Mouse (Mus musculus) intestine, embryonic 16.5 days (tissue): ENCODE measurements around the gene Tm6sf1. TPM values are rescaled to one million over a fixed set of nuclear protein-coding genes. Genes with fewer than 3 reads are reported as not detected.
A peak's percentile ranks its signal among the peaks of the same experiment; 100 is the strongest.

Experiments
- ATAC-seq: fragments of 200-750 bp; cut with Nextera tagmentation; 2 replicates; pipeline ENCODE4 v1.8.0; 2017; ENCODE audit warnings: moderate TSS enrichment, moderate library complexity
- H3K27ac ChIP-seq: fragments of 300-500 bp; sonication (generic); 2 replicates; pipeline ENCODE4 v1.5.1; 2014; ENCODE audit warnings: mild to moderate bottlenecking, low read length
- H3K27me3 ChIP-seq: fragments of 300-500 bp; sonication (generic); replicated peaks from 2 replicates; pipeline ENCODE4 v1.6.1; 2014; ENCODE audit warnings: low read length, control low read depth, mixed read lengths; ENCODE audit not compliant: control insufficient read depth, insufficient read depth
- H3K36me3 ChIP-seq: fragments of 300-500 bp; sonication (generic); 2 replicates; pipeline ENCODE4 v1.6.1; 2014; ENCODE audit warnings: low read length, control low read depth; ENCODE audit not compliant: control insufficient read depth, insufficient read depth
- H3K4me1 ChIP-seq: fragments of 300-500 bp; sonication (generic); 2 replicates; pipeline ENCODE4 v1.6.1; 2014; ENCODE audit warnings: low read length, control low read depth, mixed read lengths; ENCODE audit not compliant: control insufficient read depth, insufficient read depth
- H3K4me2 ChIP-seq: fragments of 300-500 bp; sonication (generic); 2 replicates; pipeline ENCODE4 v1.6.1; 2014; ENCODE audit warnings: low read depth, low read length, control low read depth
- H3K4me3 ChIP-seq: fragments of 300-500 bp; sonication (generic); 2 replicates; pipeline ENCODE4 v1.5.1; 2014; ENCODE audit warnings: mild to moderate bottlenecking, low read length
- H3K9ac ChIP-seq: fragments of 300-500 bp; sonication (generic); 2 replicates; pipeline ENCODE4 v1.6.1; 2014; ENCODE audit warnings: low read depth, low read length
- H3K9me3 ChIP-seq: fragments of 300-500 bp; sonication (generic); 2 replicates; pipeline ENCODE4 v1.6.1; 2016; ENCODE audit warnings: low read length, control low read depth; ENCODE audit not compliant: control insufficient read depth
- WGBS: fragments of 180-500 bp; shearing (Covaris S2); extraction: QIAGEN DNeasy Blood & Tissue Kit; methylation state at CpG from one replicate; pipeline ENCODE4 v1.1.7; 2014; 5-methylcytosine and 5-hydroxymethylcytosine counted together
- polyA plus RNA-seq: library from polyadenylated mRNA; unstranded; fragments of >200 nt; fragmentation: Nextera tagmentation; extraction: Ambion mirVana; gene quantifications from 2 replicates; pipeline ENCODE4 v1.2.1, GENCODE M21; 2015

Gene Tm6sf1
- polyA plus RNA-seq, 1 experiment from 2014 or later: 18.0 TPM

DNA sequence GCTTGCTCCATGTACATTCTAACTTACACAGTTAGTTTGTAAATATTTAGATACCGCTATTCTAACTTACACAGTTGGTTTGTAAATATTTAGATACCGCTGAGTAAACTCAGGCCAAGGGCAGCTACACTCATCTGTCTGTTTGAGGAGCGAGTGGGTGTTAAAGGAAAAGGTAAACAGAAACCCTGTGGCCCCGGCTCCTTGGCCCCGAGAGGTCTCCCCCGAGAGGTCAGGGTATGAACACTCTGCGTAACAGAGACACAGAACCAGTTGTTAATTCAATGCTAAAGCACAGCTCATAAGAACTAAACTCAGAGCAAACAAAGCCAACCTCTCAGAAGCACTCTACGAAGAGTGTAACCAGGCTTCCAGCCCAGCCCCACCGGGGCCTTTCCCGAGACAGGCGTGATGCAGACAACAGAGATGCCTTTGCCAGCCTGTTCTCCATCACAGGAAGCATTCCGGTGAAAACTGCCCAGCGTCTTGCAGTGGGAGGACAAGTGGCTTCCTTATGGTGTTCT, 13.8 kb downstream of the Tm6sf1 start:
- Histone ChIP-seq H3K4me1 (no peaks in the 10 kb centered on the region), H3K4me3 (no peak overlapping the region), H3K27me3 (no peaks in the 10 kb centered on the region), H3K9me3 (no peaks in the 10 kb centered on the region), H3K36me3 (no peaks in the 10 kb centered on the region), H3K4me2 (no peak overlapping the region), H3K9ac (no peak overlapping the region), H3K27ac (no peak overlapping the region)
- WGBS: 38% methylated on average over 13 of the region's 13 CpGs
- peak; percentile 75 for ATAC-seq

DNA sequence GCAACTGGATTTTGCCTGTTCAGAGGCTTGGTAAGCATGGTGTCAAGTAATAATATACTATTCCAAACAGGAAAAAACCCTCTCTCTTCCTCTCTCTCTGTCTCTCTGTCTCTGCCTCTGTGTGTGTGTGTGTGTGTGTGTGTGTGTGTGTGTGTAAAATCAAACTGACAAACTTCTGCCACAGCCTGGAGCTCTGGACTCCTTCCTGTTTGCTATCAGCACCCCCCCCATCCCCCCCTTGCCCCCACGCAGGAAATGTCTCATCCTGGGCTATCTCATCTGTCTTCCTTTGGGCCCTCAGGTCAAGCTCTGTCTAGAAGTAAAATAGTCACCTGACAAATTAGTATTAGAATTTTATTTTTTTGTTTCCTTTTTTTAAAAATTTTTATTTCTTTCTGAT, 15.0 kb downstream of the Tm6sf1 start:
- Histone ChIP-seq H3K4me2 (no peak overlapping the region), H3K4me1 (no peaks in the 10 kb centered on the region), H3K4me3 (no peak overlapping the region), H3K9me3 (no peaks in the 10 kb centered on the region), H3K27ac (no peak overlapping the region), H3K9ac (no peak overlapping the region), H3K36me3 (no peaks in the 10 kb centered on the region), H3K27me3 (no peaks in the 10 kb centered on the region)
- ATAC-seq: no peak
- WGBS: 36% methylated on average over 1 of the region's 1 CpGs

DNA sequence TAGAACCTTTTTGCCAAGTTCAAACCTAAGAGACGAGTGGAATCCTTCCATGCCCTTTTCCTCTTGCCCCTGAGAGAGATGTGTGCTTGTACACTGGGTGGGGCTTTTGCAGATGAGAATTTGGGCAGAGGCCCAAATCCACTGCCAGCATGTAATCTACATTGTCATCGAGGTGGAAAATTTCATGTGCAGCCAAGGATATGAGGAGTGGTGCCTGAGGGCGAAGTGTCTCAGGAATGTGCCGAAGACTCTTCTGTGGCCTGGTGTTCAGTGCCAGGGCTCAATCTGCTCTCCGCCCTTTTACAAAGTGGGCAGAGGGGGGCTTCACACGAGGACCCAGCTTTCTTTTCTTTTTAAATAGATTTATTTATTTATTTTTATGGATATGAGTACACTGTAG, 15.8 kb downstream of the Tm6sf1 start:
- no peak overlapping the region for H3K4me3 ChIP-seq
- H3K27ac ChIP-seq: no peak overlapping the region
- WGBS: 70% methylated on average over 6 of the region's 6 CpGs
- no peaks in the 10 kb centered on the region for H3K9me3 ChIP-seq
- no peaks in the 10 kb centered on the region for H3K27me3 ChIP-seq
- no peak for ATAC-seq
- no peaks in the 10 kb centered on the region for H3K36me3 ChIP-seq
- H3K9ac ChIP-seq: no peak overlapping the region
- no peak overlapping the region for H3K4me2 ChIP-seq
- no peaks in the 10 kb centered on the region for H3K4me1 ChIP-seq

DNA sequence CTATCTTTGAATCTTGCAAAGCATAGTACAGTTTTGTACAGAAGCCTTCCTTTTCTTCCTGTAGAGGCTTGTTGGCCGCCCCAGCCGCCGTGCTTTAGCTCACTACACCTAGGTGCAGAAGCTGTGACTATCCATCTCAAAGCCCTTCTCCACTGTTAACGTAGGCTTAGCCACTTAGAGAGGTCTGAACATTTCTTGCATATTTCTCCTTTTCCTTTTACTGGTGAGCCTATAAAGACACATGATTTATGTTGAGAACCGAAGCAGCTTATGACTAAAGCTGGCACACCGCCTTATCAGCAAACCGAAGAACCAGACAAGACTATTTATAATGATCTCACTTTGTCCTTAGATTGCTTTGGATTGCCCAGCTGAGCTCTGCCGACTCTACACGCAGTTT, 16.6 kb downstream of the Tm6sf1 start:
- Histone ChIP-seq H3K36me3 (no peaks in the 10 kb centered on the region), H3K9ac (no peak overlapping the region), H3K9me3 (no peaks in the 10 kb centered on the region), H3K27ac (no peak overlapping the region), H3K4me1 (no peaks in the 10 kb centered on the region), H3K4me3 (no peak overlapping the region), H3K27me3 (no peaks in the 10 kb centered on the region), H3K4me2 (no peak overlapping the region)
- 60% methylated on average over 9 of the region's 9 CpGs for WGBS
- no peak for ATAC-seq

DNA sequence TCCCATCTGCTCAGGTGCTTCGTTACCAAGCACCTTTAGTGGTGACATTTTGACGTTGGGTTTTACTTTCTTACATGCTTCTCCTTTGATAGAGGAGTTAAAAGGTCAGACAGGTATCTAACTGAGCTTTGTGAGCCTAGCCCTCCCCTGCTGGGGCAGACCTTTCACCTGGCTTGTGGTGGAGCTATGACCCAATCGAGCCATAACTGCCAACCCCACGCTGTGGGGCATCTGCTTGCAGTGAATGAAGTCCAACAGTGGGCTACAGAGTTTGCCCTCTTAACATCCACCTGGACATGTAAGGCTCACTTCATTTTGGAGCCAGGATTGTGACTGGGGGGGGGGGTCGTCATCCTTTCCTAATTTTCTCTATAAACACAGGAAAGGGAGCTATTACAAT, 21.5 kb downstream of the Tm6sf1 start:
- no peak overlapping the region for H3K9ac ChIP-seq
- H3K9me3 ChIP-seq: no peaks in the 10 kb centered on the region
- H3K4me1 ChIP-seq: no peaks in the 10 kb centered on the region
- 83% methylated on average over 5 of the region's 5 CpGs for WGBS
- no peak overlapping the region for H3K4me2 ChIP-seq
- no peak overlapping the region for H3K27ac ChIP-seq
- no peak for ATAC-seq
- no peaks in the 10 kb centered on the region for H3K27me3 ChIP-seq
- H3K36me3 ChIP-seq: no peaks in the 10 kb centered on the region
- H3K4me3 ChIP-seq: no peak overlapping the region

DNA sequence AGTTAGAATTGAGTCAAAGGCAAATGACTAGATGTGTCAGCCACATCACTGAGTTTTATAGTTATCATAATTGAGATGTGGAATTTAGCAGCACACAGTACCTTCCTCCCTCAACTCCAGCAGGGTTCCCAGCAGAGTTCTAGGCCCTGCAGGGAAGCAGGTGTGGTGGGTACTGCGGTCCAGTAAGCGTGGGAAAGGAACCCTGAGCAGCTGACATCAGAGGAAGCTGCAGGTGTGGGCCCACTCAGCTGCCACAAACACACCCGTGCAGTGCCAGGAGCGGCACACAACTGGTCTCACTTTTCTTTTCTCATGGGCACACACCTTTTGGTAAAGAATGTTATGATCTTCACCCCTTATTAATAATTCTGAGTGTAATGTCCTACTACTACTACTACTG, 22.0 kb downstream of the Tm6sf1 start:
- H3K4me3 ChIP-seq: no peak overlapping the region
- 84% methylated on average over 4 of the region's 4 CpGs for WGBS
- H3K27me3 ChIP-seq: no peaks in the 10 kb centered on the region
- H3K9ac ChIP-seq: no peak overlapping the region
- H3K4me1 ChIP-seq: no peaks in the 10 kb centered on the region
- no peaks in the 10 kb centered on the region for H3K9me3 ChIP-seq
- ATAC-seq: no peak
- no peaks in the 10 kb centered on the region for H3K36me3 ChIP-seq
- H3K27ac ChIP-seq: no peak overlapping the region
- no peak overlapping the region for H3K4me2 ChIP-seq

DNA sequence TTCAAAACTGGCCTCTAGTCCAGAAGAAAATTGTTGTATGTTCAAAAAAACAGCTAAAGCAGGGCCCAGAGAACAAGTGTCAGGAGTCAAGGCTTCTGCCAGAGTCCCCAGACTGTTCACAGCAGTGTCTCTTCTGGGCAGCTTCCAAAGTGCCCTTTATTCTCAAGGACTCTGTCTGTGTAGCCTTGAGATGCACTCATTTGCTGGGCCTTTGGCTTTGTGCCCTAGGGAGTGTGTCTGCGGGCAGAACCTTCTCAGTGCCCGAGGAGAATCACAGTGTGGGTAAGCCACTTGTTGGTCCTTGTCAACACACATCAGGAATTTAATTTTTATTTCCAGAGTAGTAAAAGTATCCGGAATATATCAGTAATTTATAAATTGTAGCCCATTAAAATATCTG, 22.8 kb downstream of the Tm6sf1 start:
- Histone ChIP-seq H3K4me3 (no peak overlapping the region), H3K27me3 (no peaks in the 10 kb centered on the region), H3K36me3 (no peaks in the 10 kb centered on the region), H3K4me2 (no peak overlapping the region), H3K9me3 (no peaks in the 10 kb centered on the region), H3K4me1 (no peaks in the 10 kb centered on the region), H3K27ac (no peak overlapping the region), H3K9ac (no peak overlapping the region)
- 65% methylated on average over 3 of the region's 3 CpGs for WGBS
- no peak for ATAC-seq

DNA sequence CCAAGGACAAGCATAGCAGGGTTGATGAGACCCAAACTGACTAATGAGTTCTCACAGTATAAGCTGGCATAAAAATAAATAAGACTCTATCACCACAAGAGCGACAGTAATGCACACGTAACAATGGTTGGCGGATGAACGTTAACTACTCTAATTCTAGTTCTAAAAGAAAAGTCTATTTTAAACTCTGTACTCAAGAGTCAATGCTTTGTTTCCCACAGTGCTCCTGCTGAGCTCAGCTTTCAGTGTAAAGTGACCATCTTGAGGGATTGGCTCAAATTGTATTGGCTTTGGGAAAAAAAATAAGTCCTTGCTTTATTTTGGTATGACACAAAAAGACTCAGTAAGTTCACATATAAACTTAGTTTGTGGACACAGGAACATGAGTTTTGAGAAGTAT, 26.3 kb downstream of the Tm6sf1 start:
- no peaks in the 10 kb centered on the region for H3K9me3 ChIP-seq
- ATAC-seq: no peak
- no peak overlapping the region for H3K27ac ChIP-seq
- no peaks in the 10 kb centered on the region for H3K36me3 ChIP-seq
- no peaks in the 10 kb centered on the region for H3K4me1 ChIP-seq
- H3K27me3 ChIP-seq: no peaks in the 10 kb centered on the region
- no peak overlapping the region for H3K4me3 ChIP-seq
- 86% methylated on average over 4 of the region's 4 CpGs for WGBS
- no peak overlapping the region for H3K9ac ChIP-seq
- H3K4me2 ChIP-seq: no peak overlapping the region

DNA sequence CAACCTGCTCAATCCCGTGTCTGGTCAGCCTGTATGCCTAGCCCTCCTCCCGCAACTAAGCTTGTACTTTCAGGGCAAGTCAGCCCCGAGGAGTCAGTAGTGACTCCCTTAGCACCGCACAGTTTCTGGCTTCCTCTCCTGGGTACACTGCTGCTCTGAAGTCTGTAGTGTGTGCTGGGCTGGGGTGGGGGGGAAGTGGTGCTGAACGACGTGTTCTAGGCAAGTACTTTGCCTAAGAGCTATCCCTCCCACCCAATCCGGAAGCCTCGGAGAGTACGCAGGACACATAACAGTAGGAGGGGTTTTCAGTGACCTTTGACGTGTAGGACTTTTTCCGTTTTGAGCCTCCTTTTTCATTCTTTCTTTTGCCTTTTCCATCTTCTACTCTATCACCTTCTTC, 40.6 kb downstream of the Tm6sf1 start:
- H3K4me3 ChIP-seq: no peak overlapping the region
- H3K9ac ChIP-seq: no peak overlapping the region
- no peaks in the 10 kb centered on the region for H3K9me3 ChIP-seq
- 74% methylated on average over 11 of the region's 11 CpGs for WGBS
- H3K36me3 ChIP-seq: no peaks in the 10 kb centered on the region
- 0 out of 2 replicates have a peak, but pooled peaks cover 2% of the 10 kb centered on the region for H3K4me1 ChIP-seq
- ATAC-seq: no peak
- no peak overlapping the region for H3K27ac ChIP-seq
- no peak overlapping the region for H3K4me2 ChIP-seq
- no peaks in the 10 kb centered on the region for H3K27me3 ChIP-seq

DNA sequence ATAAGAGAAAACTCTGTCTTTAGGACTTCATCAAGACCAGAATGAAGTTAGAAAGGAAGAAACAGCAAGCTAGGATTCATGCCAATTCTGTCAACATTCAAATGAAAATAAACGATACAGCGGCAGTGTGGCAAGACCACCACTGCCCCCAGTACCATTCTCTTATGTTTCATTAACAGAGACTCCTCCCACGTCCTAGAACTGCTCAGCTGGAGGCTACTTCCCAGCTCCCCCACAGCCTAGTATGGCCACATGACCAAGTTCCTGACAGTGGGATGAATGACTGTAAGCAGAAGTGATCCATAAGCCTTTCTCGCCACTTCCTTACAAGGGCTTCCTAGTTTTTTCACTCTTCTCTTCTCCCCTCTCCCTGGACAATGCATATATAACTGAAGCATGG, 45.3 kb downstream of the Tm6sf1 start:
- Histone ChIP-seq H3K4me1 (0 out of 2 replicates have a peak, but pooled peaks cover 3% of the 10 kb centered on the region), H3K9ac (no peak overlapping the region), H3K27ac (no peak overlapping the region), H3K36me3 (no peaks in the 10 kb centered on the region), H3K27me3 (no peaks in the 10 kb centered on the region), H3K4me2 (no peak overlapping the region), H3K9me3 (no peaks in the 10 kb centered on the region), H3K4me3 (no peak overlapping the region)
- no peak for ATAC-seq
- 70% methylated on average over 4 of the region's 4 CpGs for WGBS
